Mouse (Mus musculus) liver, postnatal 0 days (tissue): ENCODE measurements around the gene Fut7. TPM values are rescaled to one million over a fixed set of nuclear protein-coding genes. Genes with fewer than 3 reads are reported as not detected.

Experiments used
- ATAC-seq: fragments of 200-750 bp; cut with Nextera tagmentation; 2 replicates; pipeline ENCODE4 v1.8.0; 2017; ENCODE audit warnings: mild to moderate bottlenecking, moderate library complexity
- DNase-seq: peaks from one replicate; pipeline ENCODE4 v3.0.0-alpha.2; 2016
- H3K27ac ChIP-seq: fragments of 300-500 bp; sonication (generic); 2 replicates; pipeline ENCODE4 v1.5.1; 2014; ENCODE audit warnings: antibody characterized with exemption, moderate library complexity, mild to moderate bottlenecking, low read depth
- H3K27me3 ChIP-seq: fragments of 300-500 bp; sonication (generic); 2 replicates; pipeline ENCODE4 v1.6.1; 2014; ENCODE audit warnings: low read length, control low read depth, mixed read lengths; ENCODE audit not compliant: insufficient read depth
- H3K36me3 ChIP-seq: fragments of 300-500 bp; sonication (generic); replicated peaks from 2 replicates; pipeline ENCODE4 v1.6.1; 2014; ENCODE audit warnings: mild to moderate bottlenecking, control low read depth, low read length, moderate library complexity, mixed read lengths; ENCODE audit not compliant: insufficient read depth
- H3K4me1 ChIP-seq: fragments of 300-500 bp; sonication (generic); 2 replicates; pipeline ENCODE4 v1.6.1; 2014; ENCODE audit warnings: antibody characterized with exemption, mild to moderate bottlenecking, control low read depth; ENCODE audit not compliant: insufficient read depth
- H3K4me2 ChIP-seq: fragments of 300-500 bp; sonication (generic); 2 replicates; pipeline ENCODE4 v1.6.1; 2014; ENCODE audit warnings: low read depth, mild to moderate bottlenecking, low read length, moderate library complexity, mixed read lengths
- H3K4me3 ChIP-seq: fragments of 300-500 bp; sonication (generic); 2 replicates; pipeline ENCODE4 v1.5.1; 2014; ENCODE audit warnings: low read depth, low read length
- H3K9ac ChIP-seq: fragments of 300-500 bp; sonication (generic); replicated peaks from 2 replicates; pipeline ENCODE4 v1.6.1; 2014; ENCODE audit warnings: mild to moderate bottlenecking, moderate library complexity
- H3K9me3 ChIP-seq: fragments of 300-500 bp; sonication (generic); 2 replicates; pipeline ENCODE4 v1.6.1; 2016; ENCODE audit warnings: mild to moderate bottlenecking, control low read depth, low read length, mixed read lengths
- CTCF ChIP-seq: sonication (generic); IDR thresholded peaks from 2 replicates; pipeline ENCODE4 v1.5.1; 2016; ENCODE audit warnings: antibody characterized with exemption, low read depth
- EP300 ChIP-seq: IDR thresholded peaks from 2 replicates; pipeline ENCODE4 v1.6.1; 2016; ENCODE audit warnings: antibody characterized with exemption, low read depth, mild to moderate bottlenecking
- WGBS: fragments of 180-500 bp; shearing (Covaris S2); extraction: QIAGEN DNeasy Blood & Tissue Kit; methylation state at CpG from one replicate; pipeline ENCODE4 v1.1.7; 2014; ENCODE audit not compliant: insufficient replicate concordance; 5-methylcytosine and 5-hydroxymethylcytosine counted together
- polyA plus RNA-seq: library from polyadenylated mRNA; unstranded; fragments of >200 nt; fragmentation: Nextera tagmentation; extraction: Ambion mirVana; gene quantifications from 2 replicates; pipeline ENCODE4 v1.2.1, GENCODE M21; 2015

Fut7 gene
- polyA plus RNA-seq, 1 experiment from 2014 or later: 0.78 TPM

DNA sequence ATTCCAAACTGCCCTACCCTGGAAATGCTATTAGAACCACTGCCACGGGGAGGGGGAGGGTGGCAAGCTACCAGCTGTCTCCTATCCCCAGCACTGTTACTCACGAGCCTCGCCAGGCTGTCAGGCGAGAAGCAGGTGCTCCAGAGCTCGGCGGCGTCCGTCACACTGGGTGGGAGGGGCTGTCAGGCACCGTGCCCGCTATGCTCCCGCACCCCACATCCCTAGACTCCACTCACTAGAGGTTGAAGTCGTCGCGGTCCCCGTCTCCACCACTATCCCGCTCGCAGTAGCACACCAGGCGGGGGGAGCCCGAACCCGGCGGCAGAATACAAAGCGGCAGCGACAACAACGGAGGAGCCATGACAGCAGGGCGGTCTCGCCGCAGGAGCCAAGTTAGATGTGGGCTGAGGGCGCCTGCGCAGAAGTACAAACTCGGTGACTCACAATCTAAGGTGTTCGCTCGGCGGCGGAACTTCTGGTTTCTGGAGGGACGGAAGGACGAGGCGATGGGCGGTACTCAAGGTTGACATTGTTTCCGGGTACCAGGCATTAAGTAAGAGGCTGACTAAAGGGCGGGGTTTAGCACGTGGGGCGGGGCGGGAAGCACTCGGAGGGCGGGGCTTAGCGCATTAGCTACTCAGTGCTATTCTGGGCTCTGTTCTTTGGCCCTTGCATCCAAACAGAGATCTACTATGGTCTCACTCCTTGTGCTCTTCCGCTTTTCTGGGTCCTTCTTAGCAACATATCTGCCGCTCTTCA lies 37.7 kb downstream of the Fut7 start, which contains the start of gene Paxx:
Gene Paxx, minus strand, starts transcription at position 544 of the 759 bp plus-strand sequence.
- Histone ChIP-seq H3K27me3 (no peaks in the 10 kb centered on the region), H3K4me2 (peak within 1 kb of the TSS; percentile 74), H3K4me1 (peaks cover 30% of the 10 kb centered on the region), H3K9me3 (no peaks in the 10 kb centered on the region), H3K27ac (peak within 1 kb of the TSS; percentile 71), H3K9ac (peak within 1 kb of the TSS; percentile 50), H3K4me3 (peak within 1 kb of the TSS; percentile 54), H3K36me3 (0 out of 2 replicates have a peak, but pooled peaks cover 9% of the 10 kb centered on the region)
- peak; percentile 93 for ATAC-seq
- under 1% methylated on average over 48 of the region's 48 CpGs for WGBS
- peak; percentile 95 for DNase-seq
- no peak for TF ChIP-seq CTCF
- no peak for TF ChIP-seq EP300

GRCm38 (mm10) chr2:25461407-25461806 lies 38.3 kb downstream of the Fut7 start:
- H3K4me1 ChIP-seq: peaks cover 30% of the 10 kb centered on the region
- no peaks in the 10 kb centered on the region for H3K9me3 ChIP-seq
- H3K9ac ChIP-seq: no peak overlapping the region
- DNase-seq (no peak), ATAC-seq (no peak)
- H3K27ac ChIP-seq: peak overlapping the region; percentile 71
- H3K36me3 ChIP-seq: 0 out of 2 replicates have a peak, but pooled peaks cover 9% of the 10 kb centered on the region
- H3K27me3 ChIP-seq: no peaks in the 10 kb centered on the region
- no peak for TF ChIP-seq CTCF
- no peak for TF ChIP-seq EP300
- WGBS: 15% methylated on average over 3 of the region's 3 CpGs
- peak overlapping the region; percentile 54; the same call in 1 of the 2 replicates for H3K4me3 ChIP-seq
- H3K4me2 ChIP-seq: peak overlapping the region; percentile 74

DNA sequence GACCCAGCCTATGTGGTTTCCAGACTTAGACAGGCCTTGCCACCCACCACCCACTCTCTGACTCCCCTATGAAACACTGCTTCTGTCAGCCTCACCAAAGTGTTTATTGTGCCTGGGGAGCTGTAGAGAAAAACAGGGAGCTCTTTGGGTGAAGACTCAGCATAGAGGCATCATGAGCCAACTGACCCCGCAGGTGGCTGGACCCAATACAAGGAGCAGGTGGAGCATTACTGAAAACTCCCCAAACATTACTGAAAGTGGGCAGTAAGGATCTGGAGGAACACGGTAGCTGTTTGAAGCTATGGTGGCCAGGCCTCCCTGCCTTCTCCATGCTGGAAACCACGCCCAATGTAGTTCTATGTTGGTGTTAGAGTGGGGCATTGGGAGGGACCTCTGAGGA lies 40.6 kb downstream of the Fut7 start:
- Histone ChIP-seq H3K36me3 (0 out of 2 replicates have a peak, but pooled peaks cover 6% of the 10 kb centered on the region), H3K4me2 (no peak overlapping the region), H3K4me1 (peaks cover 30% of the 10 kb centered on the region), H3K27ac (no peak overlapping the region), H3K27me3 (no peaks in the 10 kb centered on the region), H3K4me3 (no peak overlapping the region), H3K9ac (no peak overlapping the region), H3K9me3 (no peaks in the 10 kb centered on the region)
- ATAC-seq (no peak), DNase-seq (no peak)
- TF ChIP-seq CTCF (no peak), EP300 (no peak)
- 77% methylated on average over 3 of the region's 3 CpGs for WGBS

DNA sequence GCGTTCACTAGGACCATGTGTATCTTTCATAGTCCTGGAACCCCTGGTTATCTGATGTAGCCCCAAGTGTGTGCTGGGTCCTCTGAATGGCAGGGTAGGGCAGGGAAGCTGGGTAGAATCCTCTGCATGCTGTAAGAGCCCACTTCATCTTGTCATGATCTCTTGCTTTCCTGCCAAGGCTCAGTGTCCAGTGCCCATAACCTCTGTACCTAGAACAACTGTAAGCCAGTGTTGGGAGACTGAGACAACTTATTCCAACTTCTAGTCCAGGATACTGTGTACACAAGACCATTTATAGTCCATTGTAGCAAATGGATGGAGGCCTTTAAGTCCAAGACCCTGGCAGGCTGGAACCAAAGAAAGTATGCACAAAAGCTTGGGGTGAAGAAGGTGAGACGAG lies 42.2 kb downstream of the Fut7 start:
- ATAC-seq (no peak), DNase-seq (no peak)
- no peak overlapping the region for H3K9ac ChIP-seq
- H3K9me3 ChIP-seq: no peaks in the 10 kb centered on the region
- WGBS: 49% methylated on average over 2 of the region's 2 CpGs
- H3K4me1 ChIP-seq: peaks cover 19% of the 10 kb centered on the region
- H3K27me3 ChIP-seq: no peaks in the 10 kb centered on the region
- H3K27ac ChIP-seq: peak overlapping the region; percentile 66
- no peak for TF ChIP-seq CTCF
- no peak for TF ChIP-seq EP300
- H3K4me2 ChIP-seq: peak overlapping the region; percentile 33
- no peaks in the 10 kb centered on the region for H3K36me3 ChIP-seq
- peak overlapping the region; percentile 13; the same call in 1 of the 2 replicates for H3K4me3 ChIP-seq

- H3K4me1 ChIP-seq: peaks cover 17% of the 10 kb centered on the region
- H3K4me2 ChIP-seq: peak overlapping the region; percentile 33
- TF ChIP-seq CTCF: no peak
- no peak for TF ChIP-seq EP300
- H3K9ac ChIP-seq: 0 out of 2 replicates have a peak overlapping the region, but pooled peaks have one; percentile 5
- 23% methylated on average over 10 of the region's 10 CpGs for WGBS
- no peaks in the 10 kb centered on the region for H3K36me3 ChIP-seq
- ATAC-seq (peak; percentile 6; the same call in 1 of the 2 replicates), DNase-seq (peak; percentile 53)
- H3K4me3 ChIP-seq: peak overlapping the region; percentile 13; the same call in 1 of the 2 replicates
- peak overlapping the region; percentile 66 for H3K27ac ChIP-seq
- H3K27me3 ChIP-seq: no peaks in the 10 kb centered on the region
- H3K9me3 ChIP-seq: no peaks in the 10 kb centered on the region
Observed at GRCm38 (mm10) chr2:25465816-25466635, 43.0 kb downstream of the Fut7 start.
